Comparison of ENCODE assay signal across 19 mouse cellular contexts in the genomic region with DNA sequence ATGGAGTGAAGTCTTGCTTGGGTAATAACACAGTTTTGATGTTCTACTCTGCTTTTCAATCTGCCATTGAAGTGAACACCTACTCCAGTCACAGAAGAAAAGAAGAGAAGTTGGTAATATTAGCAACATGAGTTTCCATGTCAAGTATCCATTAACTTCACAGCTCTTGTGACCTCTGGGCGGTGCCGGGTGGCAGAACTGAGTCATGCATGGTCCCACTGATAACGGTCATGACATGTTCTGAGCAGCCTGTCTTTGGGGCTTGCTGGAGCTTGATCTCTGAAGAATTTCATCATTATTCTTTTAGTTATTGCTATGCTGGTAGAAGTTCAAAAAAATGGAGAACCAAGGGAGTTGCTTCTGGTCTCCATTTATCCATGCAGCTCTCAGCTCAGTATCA.
DNase-seq lines count a peak whose midpoint lies in the region; ATAC-seq lines count a peak whose summit lies in the region.
"Had no signal": no experiment of that assay in that cellular context is flagged by ENCODE, and none has a peak within 500 bp of the region (broad histone marks: within the 10 kb centered on the region; RNA-seq: fewer than 3 reads in every experiment).

No protein-coding gene starts in this region.

- peak overlapping the region; percentile 45 for H3K27ac ChIP-seq in liver, embryonic 13.5 days
- H3K27ac ChIP-seq in stomach, embryonic 15.5 days: no peak overlapping the region
- H3K27ac ChIP-seq: hindbrain, embryonic 10.5 days; limb, embryonic 13.5 days; midbrain, embryonic 15.5 days had no signal

- H3K36me3 ChIP-seq in liver, embryonic 13.5 days: no peaks in the 10 kb centered on the region
- H3K36me3 ChIP-seq in stomach, embryonic 15.5 days: no peaks in the 10 kb centered on the region
- H3K36me3 ChIP-seq: hindbrain, embryonic 10.5 days; limb, embryonic 13.5 days; midbrain, embryonic 15.5 days had no signal

- H3K4me1 ChIP-seq in liver, embryonic 13.5 days (replicated peaks): peaks cover 20% of the 10 kb centered on the region
- no peaks in the 10 kb centered on the region for H3K4me1 ChIP-seq in stomach, embryonic 15.5 days
- H3K4me1 ChIP-seq: hindbrain, embryonic 10.5 days; limb, embryonic 13.5 days; midbrain, embryonic 15.5 days had no signal

- no peak overlapping the region for H3K9ac ChIP-seq in liver, embryonic 13.5 days
- H3K9ac ChIP-seq in stomach, embryonic 15.5 days: no peak overlapping the region
- H3K9ac ChIP-seq: limb, embryonic 13.5 days; midbrain, embryonic 15.5 days had no signal

- 43% methylated on average over 3 of the region's 3 CpGs for WGBS in liver, embryonic 13.5 days (ENCODE audit: insufficient replicate concordance)
- 85% methylated on average over 3 of the region's 3 CpGs for WGBS in stomach, embryonic 15.5 days

- no peaks in the 10 kb centered on the region for H3K27me3 ChIP-seq in liver, embryonic 13.5 days
- H3K27me3 ChIP-seq in stomach, embryonic 15.5 days (replicated peaks): no peaks in the 10 kb centered on the region
- H3K27me3 ChIP-seq: limb, embryonic 13.5 days; midbrain, embryonic 15.5 days had no signal

- no peaks in the 10 kb centered on the region for H3K9me3 ChIP-seq in liver, embryonic 13.5 days (replicated peaks)
- no peaks in the 10 kb centered on the region for H3K9me3 ChIP-seq in stomach, embryonic 15.5 days
- H3K9me3 ChIP-seq: hindbrain, embryonic 10.5 days; limb, embryonic 13.5 days; midbrain, embryonic 15.5 days had no signal

- no peak overlapping the region for H3K4me3 ChIP-seq in liver, embryonic 13.5 days (replicated peaks)
- H3K4me3 ChIP-seq in stomach, embryonic 15.5 days (replicated peaks): no peak overlapping the region
- H3K4me3 ChIP-seq: hindbrain, embryonic 10.5 days; limb, embryonic 13.5 days; midbrain, embryonic 15.5 days had no signal

- ATAC-seq in liver, embryonic 13.5 days (ENCODE audit: low read depth): peak; percentile 99
- peak; percentile 82; the same call in 1 of the 2 replicates for ATAC-seq in stomach, embryonic 15.5 days (ENCODE audit: insufficient read depth, low FRiP score, low read depth)
- ATAC-seq: forebrain, embryonic 16.5 days; inflammation-experienced regulatory T-cells, adult 6 months; midbrain, embryonic 15.5 days had no signal

- DNase-seq in spleen, adult 12 weeks (ENCODE audit: low spot score): peak; percentile 8
- DNase-seq in spleen, adult 18-20 months: no peak
- DNase-seq in c-Kit-positive CD71-positive TER-119-negative erythroid progenitor cells, embryonic 14.5 days (ENCODE audit: low read depth): peak; percentile 46
- peak; percentile 42 for DNase-seq in liver, embryonic 13.5 days
- DNase-seq in cerebellum, adult 18-20 months: no peak
- DNase-seq in cerebellum, adult 8-10 months: no peak
- no peak for DNase-seq in layer of hippocampus, adult 18-20 months (ENCODE audit: low spot score in 2 of 2)
- DNase-seq: B cell, adult 2 months; cerebellum, postnatal 25 days; heart, adult 18-20 months; kidney, postnatal 10 days; retina, postnatal 1 day; thymus, adult 2 months had no signal

- peak overlapping the region; percentile 30 for H3K4me2 ChIP-seq in liver, embryonic 13.5 days
- no peak overlapping the region for H3K4me2 ChIP-seq in stomach, embryonic 15.5 days
- H3K4me2 ChIP-seq: limb, embryonic 13.5 days; midbrain, embryonic 15.5 days had no signal

Comparison
In these comparisons a context has a peak if more than half of its experiments do, and no peak if none do; other contexts are left out.
1. DNase-seq: peak in spleen, adult 12 weeks (single experiment), c-Kit-positive CD71-positive TER-119-negative erythroid progenitor cells, embryonic 14.5 days (single experiment) and liver, embryonic 13.5 days (single experiment); none in spleen, adult 18-20 months (0 of 2), cerebellum, adult 18-20 months (0 of 2), cerebellum, adult 8-10 months (single experiment) and layer of hippocampus, adult 18-20 months (0 of 2).